ENCODE assay signal across 8 mouse cellular contexts in the genomic region with DNA sequence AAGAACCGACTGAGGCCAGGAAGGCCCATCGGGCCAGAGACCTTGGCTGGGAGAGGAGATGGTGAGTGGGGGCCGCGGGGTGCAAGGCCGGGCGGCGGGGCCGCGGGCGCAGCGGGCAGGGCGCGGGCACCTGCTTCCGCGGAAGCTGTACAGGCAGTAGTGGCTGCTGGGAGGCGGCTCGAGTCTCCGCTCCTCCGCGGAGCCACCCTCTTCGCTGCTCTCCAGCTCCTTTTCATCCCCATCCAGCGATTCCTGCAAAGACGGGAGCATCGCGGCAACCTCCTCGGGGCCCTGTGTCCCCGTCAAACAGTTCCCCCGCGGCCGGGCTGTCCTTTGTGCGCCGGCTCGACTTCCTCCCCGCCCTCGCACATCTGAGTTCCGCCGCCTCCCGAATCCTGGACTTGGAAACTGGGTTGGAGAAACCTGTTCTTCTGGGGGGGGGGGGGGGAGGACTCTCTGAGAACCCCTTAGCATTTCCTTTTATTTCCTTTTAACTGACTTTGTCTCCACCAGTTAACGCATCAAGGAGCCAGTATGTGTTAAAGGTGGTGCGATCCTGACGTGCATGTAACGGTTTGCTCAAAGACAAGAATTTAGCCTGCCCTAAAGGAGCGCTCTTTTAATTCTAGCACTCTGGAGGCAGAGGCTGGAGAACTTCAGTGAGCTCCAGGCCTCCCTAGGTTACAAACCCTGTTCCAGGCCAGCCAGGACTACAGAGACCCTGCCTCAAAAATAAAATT. TPM values are rescaled to one million over a fixed set of nuclear protein-coding genes. Genes with fewer than 3 reads are reported as not detected.
A peak's percentile ranks its signal among the peaks of the same experiment; 100 is the strongest.
DNase-seq lines count a peak whose midpoint lies in the region; ATAC-seq lines count a peak whose summit lies in the region.

5730455P16Rik (minus strand) TSS at position 323 of the 740 bp plus-strand sequence.

- H3K4me3 ChIP-seq in hindbrain, embryonic 16.5 days (ENCODE audit: low read length), result peak within 1 kb of the TSS; percentile 79

- H3K27ac ChIP-seq in hindbrain, embryonic 16.5 days (ENCODE audit: low read depth, low read length), result peak within 1 kb of the TSS; percentile 92

- H3K4me1 ChIP-seq in hindbrain, embryonic 16.5 days (ENCODE audit: control insufficient read depth, insufficient read depth, low read depth, low read length), result peaks cover 7% of the 10 kb centered on the region

- WGBS in hindbrain, embryonic 16.5 days, result 2% methylated on average over 30 of the region's 43 CpGs

- no peaks in the 10 kb centered on the region for H3K9me3 ChIP-seq in hindbrain, embryonic 16.5 days (ENCODE audit: control insufficient read depth, low read length)

- H3K9ac ChIP-seq in hindbrain, embryonic 16.5 days (ENCODE audit: low read depth, low read length), result peak within 1 kb of the TSS; percentile 96

- DNase-seq in cerebellum, postnatal 4 days (ENCODE audit: low spot score in 2 of 2), result peak; percentile 75 to 87
- DNase-seq in gastrocnemius, adult 18-20 months (ENCODE audit: low spot score), result peak; percentile 81
- DNase-seq in left cerebral cortex, adult 8-10 months (ENCODE audit: low spot score in 2 of 2), result peak; percentile 64
- DNase-seq in right cerebral cortex, adult 18-20 months, result peak; percentile 88
- DNase-seq in urinary bladder, adult 2 months (ENCODE audit: low spot score), result peak; percentile 67

- no peaks in the 10 kb centered on the region; the same call in 1 of the 2 replicates for H3K36me3 ChIP-seq in hindbrain, embryonic 16.5 days (ENCODE audit: control insufficient read depth, insufficient read depth, low read length)

- no peaks in the 10 kb centered on the region for H3K27me3 ChIP-seq in hindbrain, embryonic 16.5 days (replicated peaks; ENCODE audit: control insufficient read depth, insufficient read depth, low read length)

- H3K4me2 ChIP-seq in hindbrain, embryonic 16.5 days (ENCODE audit: low read length), result peak within 1 kb of the TSS; percentile 76

- ATAC-seq in activated CD4-positive, CD25-positive, alpha-beta regulatory T cell, adult 4 months, result peak; percentile 50
- ATAC-seq in hindbrain, embryonic 16.5 days, result peak; percentile 87
- ATAC-seq in megakaryocyte, adult 5-6 weeks (ENCODE audit: poor library complexity, severe bottlenecking), result peak; percentile 92

RNA-seq across cellular contexts. Expression of gene 5730455P16Rik, which starts in this region (rescaled TPM):
- polyA plus RNA-seq in activated CD4-positive, CD25-positive, alpha-beta regulatory T cell, adult 4 months (2017; shearing (Covaris generic)), result 10 to 100 TPM in 1 of 2 experiments, 1 to 10 TPM in 1; 9.3 to 17.7 TPM
- 10 to 100 TPM; 34.3 to 35.0 TPM for total RNA-seq in gastrocnemius, adult 18-20 months (2021)
- 36.9 and 41.1 TPM in 2 replicates for polyA plus RNA-seq in hindbrain, embryonic 16.5 days (2015; fragmentation: Nextera tagmentation; extraction: Ambion mirVana)
- total RNA-seq in left cerebral cortex, adult 8-10 months (2022), result 10 to 100 TPM; 49.0 to 55.7 (median 53.1) TPM
- total RNA-seq in megakaryocyte, adult 5-6 weeks (2015), result 3.9 and 4.1 TPM in 2 replicates
- 6.0 and 7.5 TPM in 2 replicates for total RNA-seq in megakaryocyte, adult 5-6 weeks (2017)
- polyA plus RNA-seq in urinary bladder, adult 2 months (2012; rRNA removed), result 8.4 and 9.6 TPM in 2 replicates

Comparison
In these comparisons a context has a peak if more than half of its experiments do, and no peak if none do; other contexts are left out.
1. Peak in every context shown above with its lines: DNase-seq, ATAC-seq, H3K4me3 ChIP-seq and H3K27ac ChIP-seq.
2. RNA of gene 5730455P16Rik (total RNA-seq): 49.0 to 55.7 TPM in left cerebral cortex, adult 8-10 months and 34.3 to 35.0 TPM in gastrocnemius, adult 18-20 months; 3.9 to 7.5 TPM in megakaryocyte, adult 5-6 weeks; every median in the first group is over 4 times any median in the second.